ENCODE assay signal across 41 mouse cellular contexts in genomic region chr16:58676633-58677032, GRCm38 (mm10). TPM values are rescaled to one million over a fixed set of nuclear protein-coding genes. Genes with fewer than 3 reads are reported as not detected.
DNase-seq lines count a peak whose midpoint lies in the region; ATAC-seq and TF ChIP-seq lines count a peak whose summit lies in the region.
"Had no signal": no experiment of that assay in that cellular context is flagged by ENCODE, and none has a peak within 500 bp of the region (broad histone marks: within the 10 kb centered on the region; RNA-seq: fewer than 3 reads in every experiment).

No protein-coding gene starts in this region.

- peak; percentile 53 to 57; a peak in 2 of 4 replicates for TF ChIP-seq EP300 in MEL (IDR thresholded peaks at IDR 0.05; ENCODE audit: low read depth in 1 of 2, low read length in 2 of 2)
- peak; percentile 68; the same call in 1 of the 2 replicates for TF ChIP-seq EP300 in liver, postnatal 0 days (IDR thresholded peaks at IDR 0.05; ENCODE audit: low read depth)

- 0 out of 2 replicates have a peak overlapping the region, but pooled peaks have one; percentile 8 for H3K9ac ChIP-seq in kidney, postnatal 0 days (ENCODE audit: low read depth, low read length)
- H3K9ac ChIP-seq in kidney, embryonic 16.5 days (replicated peaks; ENCODE audit: low read length): no peak overlapping the region
- no peak overlapping the region for H3K9ac ChIP-seq in MEL (ENCODE audit: control insufficient read depth, low read depth, low read length, poor library complexity, severe bottlenecking)
- H3K9ac ChIP-seq in liver, embryonic 12.5 days: peak overlapping the region; percentile 49
- peak overlapping the region; percentile 51 for H3K9ac ChIP-seq in liver, postnatal 0 days (replicated peaks)
- H3K9ac ChIP-seq: embryonic facial prominence, embryonic 15.5 days; hindbrain, embryonic 15.5 days; midbrain, embryonic 15.5 days; neural tube, embryonic 15.5 days had no signal

- 87% methylated on average over 3 of the region's 3 CpGs for WGBS in kidney, postnatal 0 days
- WGBS in kidney, embryonic 16.5 days: 85% methylated on average over 3 of the region's 3 CpGs
- 41% methylated on average over 3 of the region's 3 CpGs for WGBS in liver, embryonic 12.5 days (ENCODE audit: insufficient replicate concordance)
- WGBS in liver, postnatal 0 days (ENCODE audit: insufficient replicate concordance): 62% methylated on average over 3 of the region's 3 CpGs

- H3K36me3 ChIP-seq in kidney, postnatal 0 days (ENCODE audit: insufficient read depth, low read length): peaks cover 22% of the 10 kb centered on the region; the same call in 1 of the 2 replicates
- H3K36me3 ChIP-seq in kidney, embryonic 16.5 days (ENCODE audit: insufficient read depth, low read length): peaks cover 42% of the 10 kb centered on the region
- peaks cover 28 to 61% of the 10 kb centered on the region in 2 experiments for H3K36me3 ChIP-seq in MEL (ENCODE audit: control insufficient read depth in 1 of 2, insufficient read depth in 2 of 2, low read length in 2 of 2)
- H3K36me3 ChIP-seq in liver, embryonic 12.5 days: peaks cover 92% of the 10 kb centered on the region
- H3K36me3 ChIP-seq in liver, postnatal 0 days (replicated peaks; ENCODE audit: insufficient read depth, low read length): peaks cover 75% of the 10 kb centered on the region

- H3K9me3 ChIP-seq in kidney, postnatal 0 days (replicated peaks; ENCODE audit: low read length): no peaks in the 10 kb centered on the region
- no peaks in the 10 kb centered on the region for H3K9me3 ChIP-seq in kidney, embryonic 16.5 days (ENCODE audit: low read length)
- no peaks in the 10 kb centered on the region for H3K9me3 ChIP-seq in MEL (replicated peaks; ENCODE audit: insufficient read depth, low read length)
- H3K9me3 ChIP-seq in liver, embryonic 12.5 days (replicated peaks): no peaks in the 10 kb centered on the region
- H3K9me3 ChIP-seq in liver, postnatal 0 days (ENCODE audit: low read length): no peaks in the 10 kb centered on the region
- H3K9me3 ChIP-seq: embryonic facial prominence, embryonic 10.5 days; embryonic facial prominence, embryonic 15.5 days; forebrain, embryonic 10.5 days; hindbrain, embryonic 10.5 days; hindbrain, embryonic 15.5 days; megakaryocyte, embryonic 14.5 days; midbrain, embryonic 15.5 days; neural tube, embryonic 15.5 days had no signal

- no peak overlapping the region for H3K27ac ChIP-seq in kidney, postnatal 0 days
- no peak overlapping the region for H3K27ac ChIP-seq in kidney, embryonic 16.5 days (ENCODE audit: low read length)
- no peak overlapping the region for H3K27ac ChIP-seq in MEL (ENCODE audit: control insufficient read depth, low read depth, low read length)
- peak overlapping the region; percentile 76 for H3K27ac ChIP-seq in liver, embryonic 12.5 days
- H3K27ac ChIP-seq in liver, postnatal 0 days (ENCODE audit: low read depth): peak overlapping the region; percentile 55
- H3K27ac ChIP-seq: embryonic facial prominence, embryonic 10.5 days; embryonic facial prominence, embryonic 15.5 days; forebrain, embryonic 10.5 days; hindbrain, embryonic 10.5 days; hindbrain, embryonic 15.5 days; midbrain, embryonic 15.5 days; neural tube, embryonic 15.5 days; stomach, postnatal 0 days had no signal

- no peaks in the 10 kb centered on the region for H3K27me3 ChIP-seq in kidney, postnatal 0 days (ENCODE audit: insufficient read depth, low read length)
- no peaks in the 10 kb centered on the region for H3K27me3 ChIP-seq in kidney, embryonic 16.5 days (ENCODE audit: insufficient read depth, low read length)
- H3K27me3 ChIP-seq in MEL (ENCODE audit: control insufficient read depth in 1 of 2, insufficient read depth in 2 of 2, low read length in 2 of 2): no peaks in the 10 kb centered on the region
- H3K27me3 ChIP-seq in liver, embryonic 12.5 days (replicated peaks): no peaks in the 10 kb centered on the region
- no peaks in the 10 kb centered on the region for H3K27me3 ChIP-seq in liver, postnatal 0 days (ENCODE audit: insufficient read depth, low read length)
- H3K27me3 ChIP-seq: embryonic facial prominence, embryonic 15.5 days; hindbrain, embryonic 15.5 days; megakaryocyte, embryonic 14.5 days; midbrain, embryonic 15.5 days; neural tube, embryonic 15.5 days had no signal

- TF ChIP-seq RAD21 in MEL (IDR thresholded peaks at IDR 0.05; ENCODE audit: low read depth, low read length): no peak

- TF ChIP-seq POLR2A in MEL (IDR thresholded peaks at IDR 0.05; ENCODE audit: control insufficient read depth in 1 of 2, insufficient read depth in 1 of 2, low read depth in 1 of 2, low read length in 2 of 2, poor library complexity in 1 of 2): no peak

- no peak for TF ChIP-seq CTCF in kidney, postnatal 0 days (IDR thresholded peaks at IDR 0.05; ENCODE audit: low read depth)
- TF ChIP-seq CTCF in MEL (IDR thresholded peaks at IDR 0.05 in 2 of 3, conservative IDR thresholded peaks at IDR 0.05 in 1 of 3; ENCODE audit: control insufficient read depth in 1 of 3, insufficient read depth in 1 of 3, low read depth in 2 of 3, low read length in 3 of 3, poor library complexity in 1 of 3, severe bottlenecking in 1 of 3): no peak
- TF ChIP-seq CTCF in liver, postnatal 0 days (IDR thresholded peaks at IDR 0.05; ENCODE audit: low read depth): no peak

- peaks cover 23% of the 10 kb centered on the region for H3K79me2 ChIP-seq in MEL (ENCODE audit: control insufficient read depth, insufficient read depth, low read length, poor library complexity)

- no peak overlapping the region for H3K4me3 ChIP-seq in kidney, postnatal 0 days (replicated peaks; ENCODE audit: low read depth, low read length)
- H3K4me3 ChIP-seq in kidney, embryonic 16.5 days (ENCODE audit: low read length): no peak overlapping the region
- no peak overlapping the region for H3K4me3 ChIP-seq in MEL (ENCODE audit: control insufficient read depth in 1 of 2, insufficient read depth in 1 of 2, low read depth in 2 of 2, low read length in 2 of 2)
- H3K4me3 ChIP-seq in liver, embryonic 12.5 days: peak overlapping the region; percentile 100
- 0 out of 2 replicates have a peak overlapping the region, but pooled peaks have one; percentile 92 for H3K4me3 ChIP-seq in liver, postnatal 0 days (ENCODE audit: low read depth, low read length)
- H3K4me3 ChIP-seq: embryonic facial prominence, embryonic 10.5 days; embryonic facial prominence, embryonic 15.5 days; forebrain, embryonic 10.5 days; hindbrain, embryonic 10.5 days; hindbrain, embryonic 15.5 days; megakaryocyte, embryonic 14.5 days; midbrain, embryonic 15.5 days; neural tube, embryonic 15.5 days had no signal

- H3K4me1 ChIP-seq in kidney, postnatal 0 days (replicated peaks; ENCODE audit: insufficient read depth, low read length): no peaks in the 10 kb centered on the region
- 0 out of 2 replicates have a peak, but pooled peaks cover 1% of the 10 kb centered on the region for H3K4me1 ChIP-seq in kidney, embryonic 16.5 days (ENCODE audit: insufficient read depth, low read length)
- H3K4me1 ChIP-seq in MEL (ENCODE audit: control insufficient read depth in 1 of 2, insufficient read depth in 2 of 2, low read length in 2 of 2): peaks cover 7 to 11% of the 10 kb centered on the region in 2 experiments
- peaks cover 66% of the 10 kb centered on the region for H3K4me1 ChIP-seq in liver, embryonic 12.5 days
- H3K4me1 ChIP-seq in liver, postnatal 0 days (ENCODE audit: insufficient read depth): peaks cover 8% of the 10 kb centered on the region; the same call in 1 of the 2 replicates

- no peak overlapping the region for H3K4me2 ChIP-seq in kidney, postnatal 0 days (ENCODE audit: low read length)
- H3K4me2 ChIP-seq in kidney, embryonic 16.5 days (replicated peaks; ENCODE audit: low read depth, low read length): no peak overlapping the region
- peak overlapping the region; percentile 73 for H3K4me2 ChIP-seq in liver, embryonic 12.5 days
- H3K4me2 ChIP-seq in liver, postnatal 0 days (ENCODE audit: low read depth, low read length): peak overlapping the region; percentile 77
- H3K4me2 ChIP-seq: embryonic facial prominence, embryonic 15.5 days; hindbrain, embryonic 15.5 days; midbrain, embryonic 15.5 days; neural tube, embryonic 15.5 days had no signal

- ATAC-seq in kidney, postnatal 0 days (replicated peaks; ENCODE audit: low FRiP score, low read depth): no peak
- ATAC-seq in kidney, embryonic 16.5 days (ENCODE audit: low FRiP score, low TSS enrichment): no peak
- peak; percentile 62 for ATAC-seq in liver, embryonic 12.5 days
- ATAC-seq in liver, postnatal 0 days: no peak
- ATAC-seq: forebrain, embryonic 16.5 days; inflammation-experienced regulatory T-cells, adult 6 months; midbrain, embryonic 15.5 days had no signal

- DNase-seq in kidney, postnatal 0 days (ENCODE audit: low spot score): no peak
- DNase-seq in MEL (ENCODE audit: low read depth, low spot score): no peak
- no peak for DNase-seq in liver, postnatal 0 days
- no peak for DNase-seq in left cerebral cortex, adult 8-10 months (ENCODE audit: low spot score in 2 of 2)
- DNase-seq in frontal cortex, adult 2 months (ENCODE audit: extremely low spot score in 1 of 2, low spot score in 1 of 2): no peak
- DNase-seq: adrenal gland, adult 8-10 months; B cell, adult 2 months; cerebellum, adult 8-10 months; cerebellum, postnatal 25 days; kidney, adult 11 months; kidney, postnatal 36 days; layer of hippocampus, postnatal 36 days; lung, postnatal 4 days; right cerebral cortex, postnatal 4 days; thymus, adult 18-20 months; thymus, postnatal 25 days had no signal

RNA-seq across cellular contexts. Expression of gene Cpox, which starts 6.5 kb away (rescaled TPM):
- 40.9 and 46.7 TPM in 2 replicates for polyA plus RNA-seq in kidney, postnatal 0 days (2015; fragmentation: Nextera tagmentation; extraction: Ambion mirVana)
- 34.5 and 42.7 TPM in 2 replicates for polyA plus RNA-seq in kidney, embryonic 16.5 days (2015; fragmentation: Nextera tagmentation; extraction: Ambion mirVana)
- total RNA-seq in MEL (2012; rRNA removed): 159 and 204 TPM in 2 replicates
- 100 to 1,000 TPM; 110 to 421 TPM for polyA plus RNA-seq in MEL (2012; ENCODE audit: insufficient read depth in 1 of 2, insufficient read length in 2 of 2, low read depth in 1 of 2, low replicate concordance in 2 of 2, missing spikeins in 1 of 2)
- polyA plus RNA-seq in liver, embryonic 12.5 days (2016; fragmentation: Nextera tagmentation; extraction: Ambion mirVana): 692 and 703 TPM in 2 replicates
- 178 and 189 TPM in 2 replicates for polyA plus RNA-seq in liver, postnatal 0 days (2015; fragmentation: Nextera tagmentation; extraction: Ambion mirVana)
- 10 to 100 TPM; 41.4 to 46.8 (median 43.7) TPM for total RNA-seq in left cerebral cortex, adult 8-10 months (2022)
- polyA plus RNA-seq in frontal cortex, adult 2 months (2012; rRNA removed): 26.8 and 27.6 TPM in 2 replicates

RNA-seq across cellular contexts. Expression of gene E330017A01Rik, which starts 38.1 kb away (rescaled TPM):
- polyA plus RNA-seq in kidney, postnatal 0 days (2015; fragmentation: Nextera tagmentation; extraction: Ambion mirVana): not detected in 2 replicates
- not detected in 2 replicates for polyA plus RNA-seq in kidney, embryonic 16.5 days (2015; fragmentation: Nextera tagmentation; extraction: Ambion mirVana)
- 4.3 and 7.5 TPM in 2 replicates for total RNA-seq in MEL (2012; rRNA removed)
- polyA plus RNA-seq in MEL (2012; ENCODE audit: insufficient read depth in 1 of 2, insufficient read length in 2 of 2, low read depth in 1 of 2, low replicate concordance in 2 of 2, missing spikeins in 1 of 2): 1 to 10 TPM in 1 of 2 experiments, not detected in 1; 8.2 TPM
- polyA plus RNA-seq in liver, embryonic 12.5 days (2016; fragmentation: Nextera tagmentation; extraction: Ambion mirVana): not detected in 2 replicates
- polyA plus RNA-seq in liver, postnatal 0 days (2015; fragmentation: Nextera tagmentation; extraction: Ambion mirVana): not detected in 2 replicates
- total RNA-seq in left cerebral cortex, adult 8-10 months (2022): not detected
- not detected in 2 replicates for polyA plus RNA-seq in frontal cortex, adult 2 months (2012; rRNA removed)
- total RNA-seq: adrenal gland, adult 8-10 months; adrenal gland, postnatal 4 days; gastrocnemius, adult 8-10 months; heart, adult 8-10 months; layer of hippocampus, adult 8-10 months; layer of hippocampus, postnatal 36 days; left cerebral cortex, postnatal 10 days; liver, adult 2 months had no signal
- polyA plus RNA-seq: embryonic facial prominence, embryonic 10.5 days; embryonic facial prominence, embryonic 15.5 days; forebrain, embryonic 10.5 days; forebrain, embryonic 16.5 days; gonadal fat pad, adult 2 months; heart, embryonic 16.5 days; hindbrain, embryonic 10.5 days; inflammation-experienced regulatory T-cells, adult 6 months; limb, embryonic 11.5 days; liver, adult 2 months; lung, embryonic 16.5 days; midbrain, embryonic 15.5 days; neural tube, embryonic 15.5 days; spleen, adult 2 months; stomach, postnatal 0 days had no signal

RNA-seq across cellular contexts. Expression of gene Gpr15, which starts 42.2 kb away (rescaled TPM):
- not detected in 2 replicates for polyA plus RNA-seq in kidney, postnatal 0 days (2015; fragmentation: Nextera tagmentation; extraction: Ambion mirVana)
- not detected in 2 replicates for polyA plus RNA-seq in kidney, embryonic 16.5 days (2015; fragmentation: Nextera tagmentation; extraction: Ambion mirVana)
- not detected in 2 replicates for total RNA-seq in MEL (2012; rRNA removed)
- polyA plus RNA-seq in MEL (2012; ENCODE audit: insufficient read depth in 1 of 2, insufficient read length in 2 of 2, low read depth in 1 of 2, low replicate concordance in 2 of 2, missing spikeins in 1 of 2): not detected
- polyA plus RNA-seq in liver, embryonic 12.5 days (2016; fragmentation: Nextera tagmentation; extraction: Ambion mirVana): not detected in 2 replicates
- polyA plus RNA-seq in liver, postnatal 0 days (2015; fragmentation: Nextera tagmentation; extraction: Ambion mirVana): 0.11 TPM in 1 of 2 replicates, not detected in the other
- total RNA-seq in left cerebral cortex, adult 8-10 months (2022): not detected
- 0.04 TPM in 1 of 2 replicates, not detected in the other for polyA plus RNA-seq in frontal cortex, adult 2 months (2012; rRNA removed)
- total RNA-seq: adrenal gland, adult 8-10 months; adrenal gland, postnatal 4 days; gastrocnemius, adult 8-10 months; heart, adult 8-10 months; layer of hippocampus, adult 8-10 months; layer of hippocampus, postnatal 36 days; left cerebral cortex, postnatal 10 days; liver, adult 2 months had no signal
- polyA plus RNA-seq: embryonic facial prominence, embryonic 10.5 days; forebrain, embryonic 10.5 days; forebrain, embryonic 16.5 days; gonadal fat pad, adult 2 months; hindbrain, embryonic 10.5 days; hindbrain, embryonic 15.5 days; kidney, embryonic 14.5 days; limb, embryonic 11.5 days; neural tube, embryonic 15.5 days; stomach, postnatal 0 days had no signal

RNA-seq across cellular contexts. Expression of gene Cldnd1, which starts 51.1 kb away (rescaled TPM):
- 101 and 106 TPM in 2 replicates for polyA plus RNA-seq in kidney, postnatal 0 days (2015; fragmentation: Nextera tagmentation; extraction: Ambion mirVana)
- polyA plus RNA-seq in kidney, embryonic 16.5 days (2015; fragmentation: Nextera tagmentation; extraction: Ambion mirVana): 124 TPM in 2 replicates
- total RNA-seq in MEL (2012; rRNA removed): 16.9 and 18.5 TPM in 2 replicates
- polyA plus RNA-seq in MEL (2012; ENCODE audit: insufficient read depth in 1 of 2, insufficient read length in 2 of 2, low read depth in 1 of 2, low replicate concordance in 2 of 2, missing spikeins in 1 of 2): 10 to 100 TPM in 1 of 2 experiments, not detected in 1; 34.3 TPM
- polyA plus RNA-seq in liver, embryonic 12.5 days (2016; fragmentation: Nextera tagmentation; extraction: Ambion mirVana): 41.3 and 41.8 TPM in 2 replicates
- 23.8 and 28.4 TPM in 2 replicates for polyA plus RNA-seq in liver, postnatal 0 days (2015; fragmentation: Nextera tagmentation; extraction: Ambion mirVana)
- 100 to 1,000 TPM in 3 of 4 experiments, 10 to 100 TPM in 1; 98.1 to 116 (median 114) TPM for total RNA-seq in left cerebral cortex, adult 8-10 months (2022)
- 119 and 121 TPM in 2 replicates for polyA plus RNA-seq in frontal cortex, adult 2 months (2012; rRNA removed)

RNA-seq across cellular contexts. Expression of gene Gm813, which starts 59.9 kb away (rescaled TPM):
- not detected in 2 replicates for polyA plus RNA-seq in kidney, postnatal 0 days (2015; fragmentation: Nextera tagmentation; extraction: Ambion mirVana)
- polyA plus RNA-seq in kidney, embryonic 16.5 days (2015; fragmentation: Nextera tagmentation; extraction: Ambion mirVana): not detected in 2 replicates
- total RNA-seq in MEL (2012; rRNA removed): not detected in 2 replicates
- polyA plus RNA-seq in MEL (2012; ENCODE audit: insufficient read depth in 1 of 2, insufficient read length in 2 of 2, low read depth in 1 of 2, low replicate concordance in 2 of 2, missing spikeins in 1 of 2): not detected
- polyA plus RNA-seq in liver, embryonic 12.5 days (2016; fragmentation: Nextera tagmentation; extraction: Ambion mirVana): not detected in 2 replicates
- polyA plus RNA-seq in liver, postnatal 0 days (2015; fragmentation: Nextera tagmentation; extraction: Ambion mirVana): not detected in 2 replicates
- not detected for total RNA-seq in left cerebral cortex, adult 8-10 months (2022)
- polyA plus RNA-seq in frontal cortex, adult 2 months (2012; rRNA removed): not detected in 2 replicates
- total RNA-seq: adrenal gland, adult 8-10 months; adrenal gland, postnatal 4 days; gastrocnemius, adult 8-10 months; heart, adult 8-10 months; layer of hippocampus, adult 8-10 months; layer of hippocampus, postnatal 36 days; left cerebral cortex, postnatal 10 days; liver, adult 2 months had no signal
- polyA plus RNA-seq: embryonic facial prominence, embryonic 10.5 days; embryonic facial prominence, embryonic 15.5 days; forebrain, embryonic 10.5 days; forebrain, embryonic 16.5 days; gonadal fat pad, adult 2 months; heart, embryonic 16.5 days; hindbrain, embryonic 10.5 days; hindbrain, embryonic 15.5 days; inflammation-experienced regulatory T-cells, adult 6 months; kidney, embryonic 14.5 days; limb, embryonic 11.5 days; liver, adult 2 months; lung, embryonic 16.5 days; midbrain, embryonic 15.5 days; neural tube, embryonic 15.5 days; spleen, adult 2 months; stomach, postnatal 0 days had no signal

Comparison
In these comparisons a context has a peak if more than half of its experiments do, and no peak if none do; other contexts are left out.
1. H3K9ac ChIP-seq: peak in kidney, postnatal 0 days (single experiment), liver, embryonic 12.5 days (single experiment) and liver, postnatal 0 days (single experiment); none in kidney, embryonic 16.5 days (single experiment) and MEL (single experiment).
2. H3K27ac ChIP-seq: peak in liver, embryonic 12.5 days (single experiment) and liver, postnatal 0 days (single experiment); none in kidney, postnatal 0 days (single experiment), kidney, embryonic 16.5 days (single experiment) and MEL (single experiment).
3. H3K4me2 ChIP-seq: peak in liver, embryonic 12.5 days (single experiment) and liver, postnatal 0 days (single experiment); none in kidney, postnatal 0 days (single experiment) and kidney, embryonic 16.5 days (single experiment).
4. H3K4me3 ChIP-seq: peak in liver, embryonic 12.5 days (single experiment) and liver, postnatal 0 days (single experiment); none in kidney, postnatal 0 days (single experiment), kidney, embryonic 16.5 days (single experiment) and MEL (0 of 2).